In the genomic region with DNA sequence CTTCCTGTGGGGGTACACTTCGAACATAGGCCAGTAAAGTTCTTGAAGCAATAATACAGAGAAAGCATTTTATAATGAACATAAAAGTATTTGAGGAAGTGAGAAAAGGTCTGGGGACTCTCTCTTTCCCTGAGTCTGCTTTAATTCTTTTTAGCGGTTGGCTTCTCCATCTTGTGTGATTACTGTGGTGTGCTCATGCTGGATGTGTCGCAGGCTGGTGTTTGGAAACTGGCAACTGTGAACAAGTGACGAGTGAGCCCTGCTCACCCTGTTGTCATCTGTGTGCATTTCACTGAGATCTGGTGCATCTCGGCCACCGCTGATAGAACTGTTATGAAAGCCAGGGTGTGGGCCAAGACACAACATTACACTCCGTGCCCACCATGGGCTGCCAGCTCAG, we compare ENCODE assay signal across 11 mouse cellular contexts.
DNase-seq lines count a peak whose midpoint lies in the region; ATAC-seq and TF ChIP-seq lines count a peak whose summit lies in the region.
"Had no signal": no experiment of that assay in that cellular context is flagged by ENCODE, and none has a peak within 500 bp of the region (broad histone marks: within the 10 kb centered on the region; RNA-seq: fewer than 3 reads in every experiment).

No protein-coding gene starts in this region.

- H3K4me2 ChIP-seq in forebrain, embryonic 13.5 days: no peak overlapping the region
- no peak overlapping the region for H3K4me2 ChIP-seq in lung, postnatal 0 days (replicated peaks; ENCODE audit: low read depth, low read length)
- H3K4me2 ChIP-seq: limb, embryonic 12.5 days had no signal

- TF ChIP-seq EP300 in lung, postnatal 0 days (IDR thresholded peaks at IDR 0.05): no peak

- H3K4me1 ChIP-seq in forebrain, embryonic 13.5 days: peaks cover 70% of the 10 kb centered on the region
- peaks cover 34% of the 10 kb centered on the region for H3K4me1 ChIP-seq in forebrain, embryonic 10.5 days
- peaks cover 9% of the 10 kb centered on the region; the same call in 1 of the 2 replicates for H3K4me1 ChIP-seq in lung, postnatal 0 days (ENCODE audit: insufficient read depth, low read depth, low read length)

- 80% methylated on average over 7 of the region's 7 CpGs for WGBS in forebrain, embryonic 13.5 days
- WGBS in forebrain, embryonic 10.5 days: 95% methylated on average over 7 of the region's 7 CpGs
- 65% methylated on average over 7 of the region's 7 CpGs for WGBS in lung, postnatal 0 days
- WGBS in macrophage (ENCODE audit: missing documents): 16% methylated on average over 7 of the region's 7 CpGs

- ATAC-seq in forebrain, embryonic 13.5 days: no peak
- ATAC-seq in lung, postnatal 0 days: no peak

- no peak overlapping the region for H3K4me3 ChIP-seq in forebrain, embryonic 13.5 days
- H3K4me3 ChIP-seq in forebrain, embryonic 10.5 days: no peak overlapping the region
- no peak overlapping the region for H3K4me3 ChIP-seq in lung, postnatal 0 days (ENCODE audit: low read depth, low read length)
- H3K4me3 ChIP-seq in macrophage (ENCODE audit: inconsistent target): no peak overlapping the region
- H3K4me3 ChIP-seq: limb, embryonic 12.5 days had no signal

- no peak for DNase-seq in forebrain, embryonic 10.5 days (ENCODE audit: extremely low spot score, low spot score)
- peak; percentile 44 for DNase-seq in lung, postnatal 0 days (ENCODE audit: low spot score)
- DNase-seq in lung, adult 18-20 months: no peak
- peak; percentile 62 to 64 for DNase-seq in B cell, adult 2 months
- DNase-seq in left cerebral cortex, postnatal 4 days: no peak
- no peak for DNase-seq in left cerebral cortex, adult 11 months (ENCODE audit: low spot score)
- DNase-seq: cerebellum, adult 11-12 months; thymus, postnatal 25 days had no signal

- no peak overlapping the region for H3K9ac ChIP-seq in forebrain, embryonic 13.5 days
- H3K9ac ChIP-seq in lung, postnatal 0 days (replicated peaks; ENCODE audit: low read depth): no peak overlapping the region
- H3K9ac ChIP-seq: limb, embryonic 12.5 days had no signal

- H3K27ac ChIP-seq in forebrain, embryonic 13.5 days: peak overlapping the region; percentile 90
- no peak overlapping the region for H3K27ac ChIP-seq in forebrain, embryonic 10.5 days
- H3K27ac ChIP-seq in lung, postnatal 0 days (ENCODE audit: low read length): no peak overlapping the region; the same call in 1 of the 2 replicates
- H3K27ac ChIP-seq in macrophage: peak overlapping the region; percentile 88
- H3K27ac ChIP-seq: limb, embryonic 12.5 days had no signal

- peaks cover 93% of the 10 kb centered on the region for H3K79me2 ChIP-seq in macrophage (ENCODE audit: inconsistent target)

- no peaks in the 10 kb centered on the region for H3K36me3 ChIP-seq in forebrain, embryonic 13.5 days (ENCODE audit: poor library complexity, severe bottlenecking)
- H3K36me3 ChIP-seq in forebrain, embryonic 10.5 days (replicated peaks): no peaks in the 10 kb centered on the region
- H3K36me3 ChIP-seq in lung, postnatal 0 days (ENCODE audit: insufficient read depth, low read length): no peaks in the 10 kb centered on the region
- H3K36me3 ChIP-seq in macrophage (ENCODE audit: inconsistent target): no peaks in the 10 kb centered on the region
- H3K36me3 ChIP-seq: limb, embryonic 12.5 days had no signal

- no peak for TF ChIP-seq CTCF in lung, postnatal 0 days (IDR thresholded peaks at IDR 0.05)

- no peaks in the 10 kb centered on the region for H3K9me3 ChIP-seq in forebrain, embryonic 13.5 days (replicated peaks)
- H3K9me3 ChIP-seq in forebrain, embryonic 10.5 days: no peaks in the 10 kb centered on the region
- no peaks in the 10 kb centered on the region for H3K9me3 ChIP-seq in lung, postnatal 0 days (ENCODE audit: low read length)
- H3K9me3 ChIP-seq: limb, embryonic 12.5 days had no signal

- intact Hi-C loops in left cerebral cortex, postnatal 4 days (cut with DNase I): no loop called here

- no peaks in the 10 kb centered on the region for H3K27me3 ChIP-seq in forebrain, embryonic 13.5 days
- H3K27me3 ChIP-seq in forebrain, embryonic 10.5 days (ENCODE audit: poor library complexity, severe bottlenecking): no peaks in the 10 kb centered on the region
- H3K27me3 ChIP-seq in lung, postnatal 0 days (replicated peaks; ENCODE audit: insufficient read depth, low read length): no peaks in the 10 kb centered on the region
- H3K27me3 ChIP-seq: limb, embryonic 12.5 days had no signal

Comparison
In these comparisons a context has a peak if more than half of its experiments do, and no peak if none do; other contexts are left out.
1. H3K27ac ChIP-seq: peak in forebrain, embryonic 13.5 days (single experiment) and macrophage (single experiment); none in forebrain, embryonic 10.5 days (single experiment) and lung, postnatal 0 days (single experiment).
2. DNase-seq: peak in lung, postnatal 0 days (single experiment) and B cell, adult 2 months (2 of 2); none in forebrain, embryonic 10.5 days (single experiment), lung, adult 18-20 months (0 of 2), left cerebral cortex, postnatal 4 days (single experiment) and left cerebral cortex, adult 11 months (single experiment).